Mouse (Mus musculus): ENCODE results near the gene Tusc2.

GRCm38 (mm10) chr9:107596619-107597569 lies 33.8 kb downstream of the Tusc2 start:
- TF ChIP-seq CTCF (IDR thresholded peaks at IDR 0.05; ENCODE audit: control insufficient read depth, insufficient read depth, low read length) (no peak), POLR2A (IDR thresholded peaks at IDR 0.05; ENCODE audit: borderline replicate concordance, control insufficient read depth, low read depth, low read length) (no peak)

Data from bone marrow, adult 2 months (tissue).